Mouse (Mus musculus): ENCODE data around the gene Dzank1. TPM values are rescaled to one million over a fixed set of nuclear protein-coding genes. Genes with fewer than 3 reads are reported as not detected.

Gene Dzank1
- total RNA-seq, 1 experiment from 2014 or later: 1.7 TPM

DNA sequence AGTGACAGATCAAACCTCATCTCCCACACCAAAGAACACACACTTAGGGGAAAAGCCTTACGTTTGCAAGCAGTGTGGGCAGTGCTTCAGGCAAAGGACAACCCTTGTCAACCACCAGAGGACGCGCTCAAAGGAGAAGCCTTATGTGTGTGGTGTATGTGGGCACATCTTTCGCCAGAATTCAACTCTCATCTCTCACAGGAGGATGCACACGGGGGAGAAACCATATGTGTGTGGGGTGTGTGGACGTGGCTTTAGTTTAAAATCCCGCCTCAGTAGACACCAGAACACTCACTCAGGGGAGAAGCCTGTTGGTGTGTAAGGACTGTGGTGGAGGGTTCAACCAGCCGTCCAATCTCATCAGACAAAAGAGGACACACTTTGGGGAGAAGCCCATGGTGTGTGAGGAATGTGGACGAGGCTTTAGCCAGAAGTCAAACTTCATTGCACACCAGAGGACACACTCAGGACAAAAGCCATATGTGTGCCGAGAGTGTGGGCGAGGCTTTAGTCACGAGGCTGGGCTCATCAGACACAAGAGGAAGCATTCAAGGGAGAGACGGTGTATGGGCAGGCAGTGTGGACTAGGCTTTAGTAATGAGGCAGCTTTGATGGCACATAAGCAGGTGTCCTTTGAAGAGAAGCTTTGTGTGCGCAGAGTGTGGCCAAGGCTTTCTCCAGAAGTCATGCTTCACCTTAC lies 61.2 kb downstream of the Dzank1 start:
- no peak for DNase-seq

- DNase-seq: peak; percentile 50
Measured at GRCm38 (mm10) chr2:144464799-144465760, 62.1 kb downstream of the Dzank1 start.

DNA sequence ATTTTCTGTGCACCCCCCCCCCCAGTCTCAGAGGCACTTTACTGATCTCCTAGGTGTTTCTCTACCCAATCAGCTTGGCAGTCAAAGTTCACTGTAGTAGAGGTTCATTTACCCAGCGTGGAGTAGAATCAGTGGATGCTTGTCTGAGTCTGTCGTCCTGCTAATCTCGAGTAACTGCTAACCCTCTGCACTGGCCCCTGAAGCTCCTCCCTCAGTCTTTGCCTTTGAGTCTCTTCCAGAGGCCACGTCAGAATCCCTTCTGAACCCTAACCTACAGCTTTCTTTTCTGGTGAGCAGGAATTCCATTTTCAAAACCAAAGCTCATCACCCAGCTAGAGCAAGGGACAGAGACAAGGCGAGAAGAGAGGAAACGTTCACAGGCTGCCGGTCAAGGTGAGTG lies 63.0 kb downstream of the Dzank1 start:
- peak; percentile 32 for DNase-seq

DNA sequence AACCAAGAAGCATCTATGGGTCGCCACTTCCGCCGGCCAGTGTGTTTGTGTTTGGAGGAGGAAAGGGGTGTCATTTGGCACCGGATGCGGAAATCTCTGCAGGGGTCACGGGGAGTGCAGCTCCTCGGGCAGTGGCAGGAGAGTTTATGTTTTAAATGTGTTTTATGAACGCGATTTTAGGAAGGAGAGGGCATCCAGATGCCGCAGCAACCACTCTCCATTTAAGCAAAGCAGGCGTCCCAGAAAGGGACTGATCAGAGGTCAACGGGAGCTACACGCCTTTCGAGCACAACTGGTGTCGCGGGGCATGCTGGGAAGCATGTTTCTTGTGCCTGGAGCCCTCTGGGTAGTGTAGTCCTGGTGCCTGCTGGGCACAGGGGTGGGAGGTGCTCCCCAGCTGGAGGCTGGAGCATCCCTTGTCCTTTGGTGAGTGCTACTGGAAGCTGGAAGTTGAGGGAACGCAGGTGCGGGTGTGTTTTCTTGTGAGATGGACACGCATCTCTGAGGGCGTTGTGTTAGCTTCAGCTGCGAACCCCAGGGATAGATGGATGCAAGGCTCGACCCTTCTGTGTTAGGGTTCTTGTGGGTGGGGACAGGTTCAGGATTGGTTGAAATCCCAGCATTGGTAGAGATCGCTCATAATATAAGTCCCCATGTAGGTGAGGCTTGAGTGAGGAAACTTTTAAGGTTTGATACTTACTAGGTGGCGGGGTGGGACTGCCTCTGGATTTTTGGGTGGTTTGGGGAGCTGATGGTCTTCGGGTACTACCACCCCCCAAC lies 68.0 kb downstream of the Dzank1 start:
- DNase-seq: peak; percentile 87

- no peak for DNase-seq
Measured at GRCm38 (mm10) chr2:144458355-144458754, 68.9 kb downstream of the Dzank1 start.

- peak; percentile 88 for DNase-seq
Measured at GRCm38 (mm10) chr2:144452364-144453008, 74.7 kb downstream of the Dzank1 start.

GRCm38 (mm10) chr2:144450378-144450777 lies 76.8 kb downstream of the Dzank1 start:
- no peak for DNase-seq

GRCm38 (mm10) chr2:144446360-144446999 lies 80.7 kb downstream of the Dzank1 start:
- DNase-seq: no peak

- peak; percentile 74 for DNase-seq
Measured at GRCm38 (mm10) chr2:144441386-144441915, 85.8 kb downstream of the Dzank1 start.

DNA sequence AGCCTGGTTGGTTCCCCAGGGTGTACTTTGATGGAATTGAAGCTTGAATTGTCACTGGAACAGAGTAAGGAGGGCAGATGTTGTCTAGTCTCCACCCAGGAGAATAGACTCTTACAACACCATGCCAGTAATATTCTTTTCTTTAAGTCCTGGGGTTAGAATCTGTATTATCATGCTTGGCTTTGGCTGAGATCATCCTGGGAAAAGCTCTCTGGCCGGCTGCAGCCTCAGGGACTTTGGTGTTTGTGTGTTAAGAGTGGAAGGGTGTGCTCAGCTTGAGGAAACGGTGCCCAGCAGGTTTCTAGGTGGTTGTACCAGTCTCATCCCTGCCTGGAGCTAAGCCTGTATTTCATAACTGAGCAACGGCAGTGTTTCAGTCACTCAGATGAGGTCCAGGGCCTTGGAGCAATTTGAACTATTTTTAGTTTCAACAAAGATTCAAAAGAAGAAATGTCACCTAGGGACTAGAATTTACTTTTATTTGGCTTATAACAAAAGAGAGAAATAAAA lies 88.0 kb downstream of the Dzank1 start:
- no peak for DNase-seq

DNA sequence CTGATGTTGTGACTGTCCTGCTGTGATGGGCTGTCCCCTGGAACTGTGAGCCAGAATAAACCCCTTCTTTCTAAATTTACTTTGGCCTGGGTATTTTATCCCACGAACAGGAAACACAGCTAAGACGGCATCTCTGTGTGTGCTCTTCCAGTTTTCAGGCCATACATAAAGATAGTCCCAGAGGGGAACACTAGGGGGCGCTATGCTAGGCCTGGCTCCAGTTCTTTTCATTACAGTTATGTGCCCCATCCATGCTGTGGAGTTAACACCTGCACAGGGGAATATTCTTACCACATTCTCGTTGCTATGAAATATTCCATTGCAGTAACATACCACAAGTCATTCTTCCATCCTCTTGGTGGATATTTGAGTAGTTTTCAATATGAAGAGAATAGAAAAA lies 88.8 kb downstream of the Dzank1 start:
- no peak for DNase-seq

GRCm38 (mm10) chr2:144435679-144436078 lies 91.5 kb downstream of the Dzank1 start:
- DNase-seq: no peak

DNA sequence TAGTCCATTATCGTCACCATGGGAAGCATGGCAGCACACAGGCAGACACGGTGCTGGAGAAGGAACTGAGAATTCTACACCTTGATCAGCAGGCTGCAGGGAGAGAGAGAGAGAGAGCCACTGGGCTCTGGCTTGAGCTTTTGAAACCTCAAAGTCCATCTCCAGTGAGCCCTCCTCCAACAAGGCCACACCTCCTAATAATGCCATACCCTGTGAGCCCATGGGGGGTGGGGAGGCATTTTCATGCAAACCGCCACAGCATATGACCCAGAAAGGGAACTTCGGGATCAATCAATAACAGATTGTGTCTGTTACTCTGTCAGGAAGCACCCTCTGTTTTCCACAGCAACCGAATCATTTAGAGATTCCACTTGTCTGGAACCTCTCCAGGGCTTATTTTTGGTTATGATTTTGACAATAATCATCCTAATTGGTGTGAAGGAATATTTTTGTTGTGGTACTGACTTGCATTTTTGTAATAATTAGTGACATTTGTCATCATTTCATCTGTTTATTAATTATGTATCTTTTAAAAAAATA lies 95.9 kb downstream of the Dzank1 start:
- no peak for DNase-seq

GRCm38 (mm10) chr2:144429171-144429570 lies 98.0 kb downstream of the Dzank1 start:
- no peak for DNase-seq

GRCm38 (mm10) chr2:144428659-144429058 lies 98.6 kb downstream of the Dzank1 start:
- DNase-seq: no peak

- DNase-seq: no peak
Measured at GRCm38 (mm10) chr2:144427852-144428251, 99.4 kb downstream of the Dzank1 start.

DNA sequence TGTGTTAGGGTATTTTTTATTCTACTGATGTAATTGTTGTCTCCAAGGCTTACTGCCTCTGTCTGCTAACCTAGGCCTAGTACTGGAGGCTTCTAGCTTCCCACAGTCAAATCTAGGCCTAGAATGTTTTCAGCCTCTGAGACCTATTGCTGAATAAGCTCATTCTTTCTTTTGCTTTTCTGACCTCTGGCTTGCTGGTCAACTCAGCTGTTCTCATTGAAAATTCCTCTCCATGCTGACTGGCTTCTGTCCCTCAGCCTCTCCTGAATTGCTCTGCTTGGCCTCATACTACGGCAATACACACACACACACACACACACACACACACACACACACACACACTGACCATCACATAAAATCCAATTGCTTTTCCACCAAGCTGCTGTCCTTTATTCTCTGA lies 101.5 kb downstream of the Dzank1 start:
- no peak for DNase-seq

DNA sequence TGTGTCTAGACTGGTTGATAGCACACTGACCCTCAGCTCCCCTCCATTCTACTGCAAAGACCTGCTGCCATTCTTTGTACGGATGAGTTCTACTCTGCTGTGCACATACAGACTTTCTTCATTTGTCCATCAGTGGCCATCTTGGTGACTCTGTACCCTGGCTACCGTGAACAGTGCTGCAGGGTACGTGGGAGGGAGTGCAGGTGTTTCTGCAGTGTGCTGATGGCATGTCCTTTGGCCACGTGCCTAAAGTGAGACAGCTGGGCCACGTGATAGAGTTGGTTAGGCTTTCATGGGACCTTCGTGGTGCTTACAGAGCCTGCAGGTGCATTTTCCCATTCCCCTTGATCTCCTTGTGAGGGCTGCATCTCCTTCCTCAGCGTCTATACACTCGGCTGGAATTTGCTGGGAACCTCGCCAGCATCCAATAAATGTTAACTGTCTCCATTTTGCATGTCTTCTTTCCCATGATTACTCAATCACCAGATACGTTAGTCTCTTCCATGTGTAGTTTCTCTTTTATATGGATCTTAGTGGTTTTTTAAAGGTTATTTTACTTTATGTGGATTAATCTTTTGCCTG lies 105.0 kb downstream of the Dzank1 start:
- DNase-seq: no peak

Data from adrenal gland, postnatal 14 days (tissue).